Comparison of ENCODE assay signal across 8 mouse cellular contexts in genomic region chr7:100645147-100645546, GRCm38 (mm10). TPM values are rescaled to one million over a fixed set of nuclear protein-coding genes. Genes with fewer than 3 reads are reported as not detected.
DNase-seq lines count a peak whose midpoint lies in the region; ATAC-seq and TF ChIP-seq lines count a peak whose summit lies in the region.

No protein-coding gene starts in this region.

- no peak overlapping the region for H3K9ac ChIP-seq in midbrain, embryonic 11.5 days (ENCODE audit: low read length)
- no peak overlapping the region for H3K9ac ChIP-seq in midbrain, embryonic 16.5 days (ENCODE audit: low read depth, low read length)
- H3K9ac ChIP-seq in hindbrain, embryonic 13.5 days: no peak overlapping the region

- DNase-seq in midbrain, embryonic 11.5 days (ENCODE audit: low spot score, missing footprints): peak; percentile 96
- peak; percentile 64 for DNase-seq in brain, embryonic 14.5 days (ENCODE audit: low read depth)
- DNase-seq in layer of hippocampus, postnatal 36 days: peak; percentile 50 to 60
- DNase-seq in lung, postnatal 14 days: peak; percentile 83
- peak; percentile 61 for DNase-seq in skeletal muscle tissue, adult 2 months (ENCODE audit: low read depth, low spot score)

- ATAC-seq in midbrain, embryonic 11.5 days (ENCODE audit: low FRiP score): 0 out of 2 replicates have a peak, but pooled peaks have one; percentile 33
- no peak for ATAC-seq in midbrain, embryonic 16.5 days
- ATAC-seq in erythroid progenitor cell, adult 5-6 weeks (replicated peaks; ENCODE audit: low FRiP score, poor library complexity, severe bottlenecking): peak; percentile 68
- ATAC-seq in hindbrain, embryonic 13.5 days (ENCODE audit: low FRiP score): peak; percentile 46; the same call in 1 of the 2 replicates

- no peaks in the 10 kb centered on the region for H3K36me3 ChIP-seq in midbrain, embryonic 11.5 days (ENCODE audit: control insufficient read depth, insufficient read depth, low read length)
- H3K36me3 ChIP-seq in midbrain, embryonic 16.5 days (ENCODE audit: control insufficient read depth, insufficient read depth, low read length): 0 out of 2 replicates have a peak, but pooled peaks cover 2% of the 10 kb centered on the region
- peaks cover 16% of the 10 kb centered on the region; the same call in 1 of the 2 replicates for H3K36me3 ChIP-seq in hindbrain, embryonic 13.5 days

- TF ChIP-seq CTCF in brain, embryonic 14.5 days (IDR thresholded peaks at IDR 0.05; ENCODE audit: borderline replicate concordance, extremely low read depth, insufficient read depth, insufficient read length): peak; percentile 66; the same call in 1 of the 2 replicates

- WGBS in midbrain, embryonic 11.5 days: 26% methylated on average over 3 of the region's 3 CpGs
- WGBS in midbrain, embryonic 16.5 days: 30% methylated on average over 3 of the region's 3 CpGs
- WGBS in hindbrain, embryonic 13.5 days: 31% methylated on average over 3 of the region's 3 CpGs

- H3K4me3 ChIP-seq in midbrain, embryonic 11.5 days (ENCODE audit: low read depth, low read length): no peak overlapping the region
- H3K4me3 ChIP-seq in midbrain, embryonic 16.5 days (ENCODE audit: low read depth, low read length): no peak overlapping the region
- no peak overlapping the region for H3K4me3 ChIP-seq in hindbrain, embryonic 13.5 days

- H3K4me2 ChIP-seq in midbrain, embryonic 11.5 days: no peak overlapping the region
- H3K4me2 ChIP-seq in midbrain, embryonic 16.5 days (ENCODE audit: low read length): no peak overlapping the region
- no peak overlapping the region for H3K4me2 ChIP-seq in hindbrain, embryonic 13.5 days

- no peak overlapping the region for H3K27ac ChIP-seq in midbrain, embryonic 11.5 days (ENCODE audit: low read depth, low read length)
- H3K27ac ChIP-seq in midbrain, embryonic 16.5 days (ENCODE audit: low read length): no peak overlapping the region
- H3K27ac ChIP-seq in hindbrain, embryonic 13.5 days: no peak overlapping the region

- no peak for TF ChIP-seq POLR2A in brain, embryonic 14.5 days (IDR thresholded peaks at IDR 0.05; ENCODE audit: borderline replicate concordance, extremely low read depth, insufficient read depth, insufficient read length, poor library complexity, severe bottlenecking)

- H3K4me1 ChIP-seq in midbrain, embryonic 11.5 days (ENCODE audit: control insufficient read depth, insufficient read depth, low read length): no peaks in the 10 kb centered on the region
- no peaks in the 10 kb centered on the region for H3K4me1 ChIP-seq in midbrain, embryonic 16.5 days (ENCODE audit: control insufficient read depth, insufficient read depth, low read length)
- 0 out of 2 replicates have a peak, but pooled peaks cover 4% of the 10 kb centered on the region for H3K4me1 ChIP-seq in hindbrain, embryonic 13.5 days (replicated peaks)

- H3K9me3 ChIP-seq in midbrain, embryonic 11.5 days (ENCODE audit: control insufficient read depth, low read length): no peaks in the 10 kb centered on the region
- H3K9me3 ChIP-seq in midbrain, embryonic 16.5 days (replicated peaks; ENCODE audit: control insufficient read depth, low read length, poor library complexity, severe bottlenecking): no peaks in the 10 kb centered on the region
- no peaks in the 10 kb centered on the region for H3K9me3 ChIP-seq in hindbrain, embryonic 13.5 days

- no peaks in the 10 kb centered on the region for H3K27me3 ChIP-seq in midbrain, embryonic 11.5 days (ENCODE audit: control insufficient read depth, insufficient read depth, low read length)
- H3K27me3 ChIP-seq in midbrain, embryonic 16.5 days (ENCODE audit: control insufficient read depth, insufficient read depth, low read depth, low read length): no peaks in the 10 kb centered on the region
- no peaks in the 10 kb centered on the region for H3K27me3 ChIP-seq in hindbrain, embryonic 13.5 days

RNA-seq across cellular contexts. Expression of gene Plekhb1, which starts 17.1 kb away (rescaled TPM):
- polyA plus RNA-seq in midbrain, embryonic 11.5 days (2014; fragmentation: Nextera tagmentation; extraction: Ambion mirVana): 3.6 and 4.3 TPM in 2 replicates
- 9.7 and 17.4 TPM in 2 replicates for polyA plus RNA-seq in midbrain, embryonic 16.5 days (2015; fragmentation: Nextera tagmentation; extraction: Ambion mirVana)
- 7.0 and 9.7 TPM in 2 replicates for polyA plus RNA-seq in brain, embryonic 14.5 days (2012; rRNA removed)
- not detected in 2 replicates for total RNA-seq in erythroid progenitor cell, adult 5-6 weeks (2015; ENCODE audit: low replicate concordance)
- total RNA-seq in erythroid progenitor cell, adult 5-6 weeks (2017; ENCODE audit: low replicate concordance): 0.77 TPM in 1 of 2 replicates, not detected in the other
- polyA plus RNA-seq in hindbrain, embryonic 13.5 days (2015; fragmentation: Nextera tagmentation; extraction: Ambion mirVana): 12.8 and 16.0 TPM in 2 replicates
- total RNA-seq in layer of hippocampus, postnatal 36 days (2021): 100 to 1,000 TPM; 207 to 223 TPM

RNA-seq across cellular contexts. Expression of gene Mrpl48, which starts 37.0 kb away (rescaled TPM):
- polyA plus RNA-seq in midbrain, embryonic 11.5 days (2014; fragmentation: Nextera tagmentation; extraction: Ambion mirVana): 62.9 and 70.2 TPM in 2 replicates
- polyA plus RNA-seq in midbrain, embryonic 16.5 days (2015; fragmentation: Nextera tagmentation; extraction: Ambion mirVana): 89.4 and 94.0 TPM in 2 replicates
- 36.9 and 41.1 TPM in 2 replicates for polyA plus RNA-seq in brain, embryonic 14.5 days (2012; rRNA removed)
- 18.9 and 23.8 TPM in 2 replicates for total RNA-seq in erythroid progenitor cell, adult 5-6 weeks (2015; ENCODE audit: low replicate concordance)
- 8.5 and 19.1 TPM in 2 replicates for total RNA-seq in erythroid progenitor cell, adult 5-6 weeks (2017; ENCODE audit: low replicate concordance)
- polyA plus RNA-seq in hindbrain, embryonic 13.5 days (2015; fragmentation: Nextera tagmentation; extraction: Ambion mirVana): 81.8 and 91.8 TPM in 2 replicates
- 10 to 100 TPM; 64.2 to 69.7 TPM for total RNA-seq in layer of hippocampus, postnatal 36 days (2021)

RNA-seq across cellular contexts. Expression of gene Rab6a, which starts 37.9 kb away (rescaled TPM):
- 180 and 198 TPM in 2 replicates for polyA plus RNA-seq in midbrain, embryonic 11.5 days (2014; fragmentation: Nextera tagmentation; extraction: Ambion mirVana)
- polyA plus RNA-seq in midbrain, embryonic 16.5 days (2015; fragmentation: Nextera tagmentation; extraction: Ambion mirVana): 286 and 294 TPM in 2 replicates
- polyA plus RNA-seq in brain, embryonic 14.5 days (2012; rRNA removed): 137 and 166 TPM in 2 replicates
- total RNA-seq in erythroid progenitor cell, adult 5-6 weeks (2015; ENCODE audit: low replicate concordance): 93.0 and 120 TPM in 2 replicates
- total RNA-seq in erythroid progenitor cell, adult 5-6 weeks (2017; ENCODE audit: low replicate concordance): 115 and 117 TPM in 2 replicates
- polyA plus RNA-seq in hindbrain, embryonic 13.5 days (2015; fragmentation: Nextera tagmentation; extraction: Ambion mirVana): 224 and 226 TPM in 2 replicates
- total RNA-seq in layer of hippocampus, postnatal 36 days (2021): 100 to 1,000 TPM; 359 to 385 TPM
